Mouse (Mus musculus): ENCODE data around the gene Gxylt1. TPM values are rescaled to one million over a fixed set of nuclear protein-coding genes. Genes with fewer than 3 reads are reported as not detected.

Gxylt1 gene
- polyA plus RNA-seq, 1 experiment: 39.1 TPM

GRCm38 (mm10) chr15:93262274-93262673 is 12.7 kb downstream of the Gxylt1 start:
- no peaks in the 10 kb centered on the region for H3K9me3 ChIP-seq (replicated peaks; ENCODE audit: control insufficient read depth, insufficient read depth, low read length, poor library complexity, severe bottlenecking)
- H3K9ac ChIP-seq (ENCODE audit: low read depth, poor library complexity, severe bottlenecking): no peak overlapping the region
- H3K27me3 ChIP-seq (ENCODE audit: control insufficient read depth, insufficient read depth, low read length, poor library complexity, severe bottlenecking): no peaks in the 10 kb centered on the region
- no peak for TF ChIP-seq EP300 (IDR thresholded peaks at IDR 0.05; ENCODE audit: insufficient read depth, low read depth, low read length)
- no peak for TF ChIP-seq POLR2A (IDR thresholded peaks at IDR 0.05; ENCODE audit: insufficient read depth, low read length)
- TF ChIP-seq CTCF (IDR thresholded peaks at IDR 0.05; ENCODE audit: low read depth, low read length): no peak
- H3K36me3 ChIP-seq (ENCODE audit: control insufficient read depth, insufficient read depth, low read length, poor library complexity, severe bottlenecking): 0 out of 2 replicates have a peak, but pooled peaks cover 2% of the 10 kb centered on the region
- no peaks in the 10 kb centered on the region for H3K4me1 ChIP-seq (ENCODE audit: control insufficient read depth, insufficient read depth, low read length)
- no peak overlapping the region for H3K4me3 ChIP-seq (ENCODE audit: low read depth, low read length)
- no peak overlapping the region for H3K27ac ChIP-seq (ENCODE audit: insufficient read depth, low read length)

GRCm38 (mm10) chr15:93259933-93260332 is 15.0 kb downstream of the Gxylt1 start:
- TF ChIP-seq EP300 (IDR thresholded peaks at IDR 0.05; ENCODE audit: insufficient read depth, low read depth, low read length): no peak
- no peak for TF ChIP-seq POLR2A (IDR thresholded peaks at IDR 0.05; ENCODE audit: insufficient read depth, low read length)
- no peak for TF ChIP-seq CTCF (IDR thresholded peaks at IDR 0.05; ENCODE audit: low read depth, low read length)
- H3K4me1 ChIP-seq (ENCODE audit: control insufficient read depth, insufficient read depth, low read length): no peaks in the 10 kb centered on the region
- H3K4me3 ChIP-seq (ENCODE audit: low read depth, low read length): no peak overlapping the region
- no peaks in the 10 kb centered on the region for H3K27me3 ChIP-seq (ENCODE audit: control insufficient read depth, insufficient read depth, low read length, poor library complexity, severe bottlenecking)
- H3K9me3 ChIP-seq (replicated peaks; ENCODE audit: control insufficient read depth, insufficient read depth, low read length, poor library complexity, severe bottlenecking): no peaks in the 10 kb centered on the region
- no peak overlapping the region for H3K27ac ChIP-seq (ENCODE audit: insufficient read depth, low read length)
- no peak overlapping the region for H3K9ac ChIP-seq (ENCODE audit: low read depth, poor library complexity, severe bottlenecking)
- H3K36me3 ChIP-seq (ENCODE audit: control insufficient read depth, insufficient read depth, low read length, poor library complexity, severe bottlenecking): 0 out of 2 replicates have a peak, but pooled peaks cover 6% of the 10 kb centered on the region

DNA sequence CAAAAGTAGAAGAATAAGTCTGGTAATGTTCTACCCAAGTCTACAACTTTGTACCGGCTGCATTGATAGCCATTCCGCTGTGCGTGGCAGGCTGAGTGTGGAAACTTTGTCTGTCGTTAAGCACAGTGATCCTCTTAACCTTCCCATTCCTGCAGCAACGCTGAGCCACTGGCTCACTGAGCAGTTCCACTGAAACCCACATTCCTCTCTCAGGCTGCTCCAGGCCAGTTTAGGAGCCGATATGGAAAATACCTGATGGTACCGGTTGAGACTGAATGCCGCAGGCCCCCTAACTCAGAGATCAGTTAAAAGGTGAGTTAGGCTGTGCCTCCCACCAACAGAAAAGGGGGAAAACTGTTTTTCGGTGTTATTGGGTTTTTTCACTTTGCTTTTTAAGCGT is 19.7 kb downstream of the Gxylt1 start:
- TF ChIP-seq EP300 (IDR thresholded peaks at IDR 0.05; ENCODE audit: insufficient read depth, low read depth, low read length): no peak
- TF ChIP-seq CTCF (IDR thresholded peaks at IDR 0.05; ENCODE audit: low read depth, low read length): no peak
- no peak for TF ChIP-seq POLR2A (IDR thresholded peaks at IDR 0.05; ENCODE audit: insufficient read depth, low read length)
- H3K4me1 ChIP-seq (ENCODE audit: control insufficient read depth, insufficient read depth, low read length): no peaks in the 10 kb centered on the region
- no peaks in the 10 kb centered on the region for H3K27me3 ChIP-seq (ENCODE audit: control insufficient read depth, insufficient read depth, low read length, poor library complexity, severe bottlenecking)
- H3K9me3 ChIP-seq (replicated peaks; ENCODE audit: control insufficient read depth, insufficient read depth, low read length, poor library complexity, severe bottlenecking): no peaks in the 10 kb centered on the region
- no peak overlapping the region for H3K9ac ChIP-seq (ENCODE audit: low read depth, poor library complexity, severe bottlenecking)
- H3K36me3 ChIP-seq (ENCODE audit: control insufficient read depth, insufficient read depth, low read length, poor library complexity, severe bottlenecking): 0 out of 2 replicates have a peak, but pooled peaks cover 8% of the 10 kb centered on the region
- no peak overlapping the region for H3K4me3 ChIP-seq (ENCODE audit: low read depth, low read length)
- H3K27ac ChIP-seq (ENCODE audit: insufficient read depth, low read length): no peak overlapping the region

DNA sequence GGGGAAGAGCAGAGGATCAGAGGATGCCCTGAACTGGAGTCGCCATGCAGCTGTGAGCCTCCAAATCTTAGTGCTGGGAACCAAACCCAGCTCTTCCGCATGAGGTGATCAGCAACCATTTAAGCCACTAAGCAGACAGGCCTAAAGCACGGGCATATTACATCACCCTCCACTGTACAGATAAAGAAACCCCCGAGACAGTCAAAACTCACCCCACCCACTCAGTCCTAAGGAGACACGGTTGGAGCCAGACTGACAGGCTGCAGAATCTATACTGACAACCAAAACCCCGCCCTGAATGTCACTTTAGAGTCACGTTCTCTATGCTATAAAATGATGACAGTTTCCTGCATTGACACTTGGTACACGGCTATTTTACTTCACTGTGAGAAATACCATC is 21.8 kb downstream of the Gxylt1 start:
- H3K9me3 ChIP-seq (replicated peaks; ENCODE audit: control insufficient read depth, insufficient read depth, low read length, poor library complexity, severe bottlenecking): no peaks in the 10 kb centered on the region
- H3K4me1 ChIP-seq (ENCODE audit: control insufficient read depth, insufficient read depth, low read length): no peaks in the 10 kb centered on the region
- no peaks in the 10 kb centered on the region for H3K27me3 ChIP-seq (ENCODE audit: control insufficient read depth, insufficient read depth, low read length, poor library complexity, severe bottlenecking)
- H3K36me3 ChIP-seq (ENCODE audit: control insufficient read depth, insufficient read depth, low read length, poor library complexity, severe bottlenecking): peaks cover 7% of the 10 kb centered on the region; the same call in 1 of the 2 replicates
- no peak overlapping the region for H3K4me3 ChIP-seq (ENCODE audit: low read depth, low read length)
- TF ChIP-seq EP300 (IDR thresholded peaks at IDR 0.05; ENCODE audit: insufficient read depth, low read depth, low read length) (no peak), POLR2A (IDR thresholded peaks at IDR 0.05; ENCODE audit: insufficient read depth, low read length) (no peak), CTCF (IDR thresholded peaks at IDR 0.05; ENCODE audit: low read depth, low read length) (no peak)
- H3K27ac ChIP-seq (ENCODE audit: insufficient read depth, low read length): no peak overlapping the region
- no peak overlapping the region for H3K9ac ChIP-seq (ENCODE audit: low read depth, poor library complexity, severe bottlenecking)

DNA sequence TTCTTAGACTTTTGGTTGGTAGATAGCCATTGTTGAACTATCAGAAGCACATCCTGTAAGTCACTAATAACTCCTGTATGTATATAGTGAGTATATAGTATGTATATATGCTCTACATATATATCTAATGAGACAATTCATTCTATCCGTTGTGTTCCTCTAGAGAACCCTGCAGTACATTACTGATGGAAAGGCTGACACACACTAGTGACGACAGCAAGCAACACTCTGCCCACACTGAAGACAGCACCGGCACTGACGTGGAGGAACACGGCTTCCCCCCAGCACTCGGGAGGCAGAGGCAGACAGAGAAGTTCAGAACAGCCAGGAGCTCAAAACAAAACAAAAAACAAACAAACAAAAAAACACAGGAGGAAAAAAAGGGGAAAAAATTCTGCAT is 22.6 kb downstream of the Gxylt1 start:
- Histone ChIP-seq H3K27ac (ENCODE audit: insufficient read depth, low read length) (no peak overlapping the region), H3K27me3 (ENCODE audit: control insufficient read depth, insufficient read depth, low read length, poor library complexity, severe bottlenecking) (no peaks in the 10 kb centered on the region), H3K4me1 (ENCODE audit: control insufficient read depth, insufficient read depth, low read length) (no peaks in the 10 kb centered on the region), H3K36me3 (ENCODE audit: control insufficient read depth, insufficient read depth, low read length, poor library complexity, severe bottlenecking) (peaks cover 8% of the 10 kb centered on the region), H3K9me3 (replicated peaks; ENCODE audit: control insufficient read depth, insufficient read depth, low read length, poor library complexity, severe bottlenecking) (no peaks in the 10 kb centered on the region), H3K4me3 (ENCODE audit: low read depth, low read length) (no peak overlapping the region), H3K9ac (ENCODE audit: low read depth, poor library complexity, severe bottlenecking) (no peak overlapping the region)
- TF ChIP-seq CTCF (IDR thresholded peaks at IDR 0.05; ENCODE audit: low read depth, low read length): no peak
- TF ChIP-seq POLR2A (IDR thresholded peaks at IDR 0.05; ENCODE audit: insufficient read depth, low read length): no peak
- TF ChIP-seq EP300 (IDR thresholded peaks at IDR 0.05; ENCODE audit: insufficient read depth, low read depth, low read length): no peak

DNA sequence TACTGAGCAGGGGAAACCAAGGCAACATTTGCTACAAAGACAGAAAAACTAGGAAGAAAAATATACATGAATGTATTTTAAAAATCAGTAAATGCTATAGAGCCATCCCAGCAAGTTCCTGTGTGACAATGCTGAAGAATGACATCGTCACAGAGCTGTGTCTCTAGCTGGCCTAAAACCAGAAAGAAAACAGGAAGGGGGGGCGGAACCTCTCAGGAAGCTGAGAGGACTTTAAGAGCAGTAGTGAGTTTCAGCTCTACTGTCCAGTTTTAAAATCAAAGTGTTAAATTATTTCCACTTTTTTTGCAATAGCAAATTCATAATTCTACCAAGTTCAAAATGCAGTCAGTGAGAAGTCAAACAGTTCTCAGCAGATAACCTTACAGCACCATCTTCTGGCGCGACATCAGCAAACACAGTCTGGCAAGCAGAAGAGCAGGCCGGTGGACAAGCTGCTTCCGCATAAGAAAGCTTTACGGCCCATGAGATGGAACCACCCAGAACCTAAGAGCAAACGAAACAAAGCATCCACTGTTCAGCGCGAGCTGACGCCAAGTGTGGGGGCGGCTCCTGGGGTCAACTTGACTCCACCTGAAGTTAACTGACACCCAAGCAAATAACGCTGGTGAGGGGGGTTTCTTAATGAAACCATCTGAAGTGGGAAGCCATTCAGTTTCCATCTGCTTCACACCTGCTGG is 23.3 kb downstream of the Gxylt1 start:
- no peaks in the 10 kb centered on the region for H3K27me3 ChIP-seq (ENCODE audit: control insufficient read depth, insufficient read depth, low read length, poor library complexity, severe bottlenecking)
- no peak overlapping the region for H3K27ac ChIP-seq (ENCODE audit: insufficient read depth, low read length)
- peak; percentile 26 for TF ChIP-seq CTCF (IDR thresholded peaks at IDR 0.05; ENCODE audit: low read depth, low read length)
- TF ChIP-seq EP300 (IDR thresholded peaks at IDR 0.05; ENCODE audit: insufficient read depth, low read depth, low read length): no peak
- H3K9me3 ChIP-seq (replicated peaks; ENCODE audit: control insufficient read depth, insufficient read depth, low read length, poor library complexity, severe bottlenecking): no peaks in the 10 kb centered on the region
- H3K9ac ChIP-seq (ENCODE audit: low read depth, poor library complexity, severe bottlenecking): no peak overlapping the region
- no peaks in the 10 kb centered on the region for H3K4me1 ChIP-seq (ENCODE audit: control insufficient read depth, insufficient read depth, low read length)
- H3K4me3 ChIP-seq (ENCODE audit: low read depth, low read length): no peak overlapping the region
- H3K36me3 ChIP-seq (ENCODE audit: control insufficient read depth, insufficient read depth, low read length, poor library complexity, severe bottlenecking): peaks cover 11% of the 10 kb centered on the region

All from ES-Bruce4 (cell line).